Mouse (Mus musculus): Measurements from ENCODE around the gene Hip1. TPM values are rescaled to one million over a fixed set of nuclear protein-coding genes. Genes with fewer than 3 reads are reported as not detected.

Gene Hip1
- polyA plus RNA-seq, 1 experiment from 2014 or later, result 3.5 TPM

GRCm38 (mm10) chr5:135563469-135563868 is 18.5 kb upstream of the Hip1 start, which contains the start of gene Ccl26:
Gene Ccl26, minus strand, starts transcription at chr5:135563569.
- WGBS (ENCODE audit: insufficient replicate concordance), result 63% methylated on average over 3 of the region's 3 CpGs
- no peaks in the 10 kb centered on the region for H3K4me1 ChIP-seq (replicated peaks)
- H3K4me2 ChIP-seq, result no peak within 1 kb of the TSS
- no peaks in the 10 kb centered on the region for H3K36me3 ChIP-seq (replicated peaks)
- H3K4me3 ChIP-seq (replicated peaks), result no peak within 1 kb of the TSS
- H3K9ac ChIP-seq, result no peak within 1 kb of the TSS
- no peak for ATAC-seq (ENCODE audit: insufficient read depth)
- no peaks in the 10 kb centered on the region for H3K9me3 ChIP-seq (replicated peaks)
- H3K27me3 ChIP-seq, result no peaks in the 10 kb centered on the region
- H3K27ac ChIP-seq (replicated peaks), result no peak within 1 kb of the TSS

DNA sequence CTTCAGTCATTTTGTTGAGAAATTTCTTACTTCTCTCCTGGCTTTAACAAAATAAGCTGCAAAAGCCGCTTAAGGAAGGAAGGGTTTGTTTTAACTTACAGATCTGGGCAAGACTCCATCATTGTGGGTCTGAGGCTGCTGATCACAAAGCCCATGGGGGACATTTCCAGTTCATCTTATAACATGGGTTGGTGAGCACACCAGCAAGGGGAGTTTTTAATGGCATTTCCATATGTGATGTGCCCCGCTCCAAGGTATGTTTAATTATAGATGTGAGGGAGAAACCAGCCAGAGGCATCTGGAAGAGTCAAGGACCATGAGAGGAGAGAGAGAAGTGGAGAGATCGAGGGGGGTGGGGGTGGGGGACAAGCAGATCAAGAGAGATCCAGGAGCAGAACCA is 12.8 kb upstream of the Hip1 start:
- no peak overlapping the region for H3K4me2 ChIP-seq
- H3K4me1 ChIP-seq (replicated peaks), result no peaks in the 10 kb centered on the region
- no peak overlapping the region for H3K9ac ChIP-seq
- H3K4me3 ChIP-seq (replicated peaks), result no peak overlapping the region
- no peaks in the 10 kb centered on the region for H3K9me3 ChIP-seq (replicated peaks)
- WGBS (ENCODE audit: insufficient replicate concordance), result 43% methylated on average over 3 of the region's 3 CpGs
- H3K27ac ChIP-seq (replicated peaks), result no peak overlapping the region
- ATAC-seq (ENCODE audit: insufficient read depth), result no peak
- H3K27me3 ChIP-seq, result no peaks in the 10 kb centered on the region
- no peaks in the 10 kb centered on the region for H3K36me3 ChIP-seq (replicated peaks)

DNA sequence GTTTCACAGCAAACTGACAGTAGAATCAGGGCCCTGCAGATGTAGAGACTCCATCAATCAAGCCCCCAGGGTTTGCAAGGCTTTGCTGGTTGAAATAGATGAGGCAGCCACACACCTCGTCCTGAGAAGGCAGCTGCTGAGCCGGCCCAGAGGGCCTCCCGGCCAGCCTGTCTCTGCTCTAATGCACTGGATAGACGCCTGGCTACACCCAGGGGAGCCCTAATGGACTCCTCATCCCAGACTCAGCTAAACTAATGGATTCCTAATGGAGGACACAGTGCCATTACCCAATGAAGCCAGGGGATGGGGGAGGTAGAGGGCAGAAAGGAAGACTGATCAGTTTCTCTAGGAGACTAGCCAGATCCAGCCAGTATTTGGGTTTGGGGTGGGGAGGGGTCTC is 12.1 kb upstream of the Hip1 start:
- Histone ChIP-seq H3K27ac (replicated peaks) (no peak overlapping the region), H3K9me3 (replicated peaks) (no peaks in the 10 kb centered on the region), H3K27me3 (no peaks in the 10 kb centered on the region), H3K36me3 (replicated peaks) (no peaks in the 10 kb centered on the region), H3K4me2 (no peak overlapping the region), H3K4me1 (replicated peaks) (no peaks in the 10 kb centered on the region), H3K9ac (no peak overlapping the region), H3K4me3 (replicated peaks) (no peak overlapping the region)
- 43% methylated on average over 4 of the region's 4 CpGs for WGBS (ENCODE audit: insufficient replicate concordance)
- ATAC-seq (ENCODE audit: insufficient read depth), result no peak

DNA sequence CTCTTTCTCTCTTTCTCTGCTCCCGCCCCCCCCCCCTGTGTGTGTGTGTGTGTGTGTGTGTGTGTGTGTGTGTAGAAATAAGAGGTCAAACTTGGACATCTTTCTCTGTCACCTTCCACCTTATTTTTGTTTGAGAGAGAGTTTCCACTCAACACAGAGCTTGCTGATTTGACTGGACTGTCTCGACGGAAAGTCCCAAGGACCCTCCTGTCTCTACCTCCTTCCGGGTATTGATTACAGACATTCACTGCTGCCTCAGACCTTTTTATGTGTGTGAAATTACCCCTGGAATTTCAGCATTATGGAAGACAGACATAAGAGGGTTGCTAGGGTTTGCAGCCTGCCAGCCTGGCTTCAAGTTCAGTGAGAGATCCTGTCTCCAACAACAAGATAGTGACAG is 11.3 kb upstream of the Hip1 start:
- Histone ChIP-seq H3K36me3 (replicated peaks) (no peaks in the 10 kb centered on the region), H3K27me3 (no peaks in the 10 kb centered on the region), H3K4me1 (replicated peaks) (no peaks in the 10 kb centered on the region), H3K4me2 (no peak overlapping the region), H3K9me3 (replicated peaks) (no peaks in the 10 kb centered on the region), H3K27ac (replicated peaks) (no peak overlapping the region), H3K9ac (no peak overlapping the region), H3K4me3 (replicated peaks) (no peak overlapping the region)
- ATAC-seq (ENCODE audit: insufficient read depth), result no peak
- 61% methylated on average over 4 of the region's 4 CpGs for WGBS (ENCODE audit: insufficient replicate concordance)

- Histone ChIP-seq H3K4me3 (replicated peaks) (no peak overlapping the region), H3K36me3 (replicated peaks) (no peaks in the 10 kb centered on the region), H3K9me3 (replicated peaks) (no peaks in the 10 kb centered on the region), H3K4me1 (replicated peaks) (no peaks in the 10 kb centered on the region), H3K9ac (no peak overlapping the region), H3K27ac (replicated peaks) (no peak overlapping the region), H3K27me3 (peaks cover 4% of the 10 kb centered on the region; the same call in 1 of the 2 replicates), H3K4me2 (no peak overlapping the region)
- ATAC-seq (ENCODE audit: insufficient read depth), result no peak
- WGBS (ENCODE audit: insufficient replicate concordance), result 30% methylated on average over 3 of the region's 3 CpGs
Observed at GRCm38 (mm10) chr5:135551591-135551990, 6.7 kb upstream of the Hip1 start.

GRCm38 (mm10) chr5:135550910-135551309 is 6.0 kb upstream of the Hip1 start:
- H3K9ac ChIP-seq, result no peak overlapping the region
- H3K4me3 ChIP-seq (replicated peaks), result no peak overlapping the region
- no peaks in the 10 kb centered on the region for H3K4me1 ChIP-seq (replicated peaks)
- no peaks in the 10 kb centered on the region for H3K36me3 ChIP-seq (replicated peaks)
- no peak overlapping the region for H3K27ac ChIP-seq (replicated peaks)
- H3K9me3 ChIP-seq (replicated peaks), result no peaks in the 10 kb centered on the region
- 13% methylated on average over 3 of the region's 3 CpGs for WGBS (ENCODE audit: insufficient replicate concordance)
- no peak for ATAC-seq (ENCODE audit: insufficient read depth)
- H3K27me3 ChIP-seq, result peaks cover 11% of the 10 kb centered on the region; the same call in 1 of the 2 replicates
- no peak overlapping the region for H3K4me2 ChIP-seq

- Histone ChIP-seq H3K4me2 (no peak overlapping the region), H3K27ac (replicated peaks) (no peak overlapping the region), H3K27me3 (peaks cover 37% of the 10 kb centered on the region), H3K9ac (no peak overlapping the region), H3K4me1 (replicated peaks) (peaks cover 19% of the 10 kb centered on the region), H3K36me3 (replicated peaks) (no peaks in the 10 kb centered on the region), H3K9me3 (replicated peaks) (no peaks in the 10 kb centered on the region), H3K4me3 (replicated peaks) (no peak overlapping the region)
- ATAC-seq (ENCODE audit: insufficient read depth), result no peak
- WGBS (ENCODE audit: insufficient replicate concordance), result 77% methylated on average over 2 of the region's 2 CpGs
Observed at GRCm38 (mm10) chr5:135547990-135548389, 3.1 kb upstream of the Hip1 start.

DNA sequence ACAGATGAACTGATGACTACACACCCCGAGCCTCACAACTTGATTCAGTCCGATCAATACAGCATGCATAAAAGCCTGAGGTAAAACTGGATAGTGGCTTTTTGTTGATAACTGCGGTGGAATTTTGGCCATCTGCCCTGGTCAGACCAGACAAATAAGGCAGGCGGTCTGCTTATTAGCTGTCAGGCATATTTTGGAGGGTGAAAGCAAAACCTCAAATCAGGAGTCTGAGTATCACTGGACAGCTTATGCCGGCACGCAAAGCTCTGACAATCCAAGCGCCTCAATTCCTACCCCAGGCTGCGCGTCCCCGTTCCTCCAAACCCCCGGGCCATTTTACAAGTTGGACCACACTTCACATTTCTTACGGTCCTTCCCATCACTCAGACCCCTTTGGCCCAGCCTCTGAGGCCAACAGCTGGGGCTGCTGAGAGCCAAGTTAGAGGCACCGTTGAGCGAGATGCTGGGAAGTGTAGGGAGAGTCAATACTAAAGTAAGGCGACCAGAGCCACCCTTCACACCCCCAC is 825 bp downstream of the Hip1 start:
- no peaks in the 10 kb centered on the region for H3K36me3 ChIP-seq (replicated peaks)
- 10% methylated on average over 15 of the region's 15 CpGs for whole genome bisulfite sequencing (ENCODE audit: insufficient replicate concordance)
- no peak overlapping the region for H3K27ac ChIP-seq (replicated peaks)
- peaks cover 19% of the 10 kb centered on the region for H3K4me1 ChIP-seq (replicated peaks)
- no peak for ATAC-seq (ENCODE audit: insufficient read depth)
- H3K9me3 ChIP-seq (replicated peaks), result no peaks in the 10 kb centered on the region
- H3K4me3 ChIP-seq (replicated peaks), result peak overlapping the region; percentile 59
- H3K9ac ChIP-seq, result no peak overlapping the region
- peak overlapping the region; percentile 76 for H3K4me2 ChIP-seq
- peaks cover 37% of the 10 kb centered on the region for H3K27me3 ChIP-seq

DNA sequence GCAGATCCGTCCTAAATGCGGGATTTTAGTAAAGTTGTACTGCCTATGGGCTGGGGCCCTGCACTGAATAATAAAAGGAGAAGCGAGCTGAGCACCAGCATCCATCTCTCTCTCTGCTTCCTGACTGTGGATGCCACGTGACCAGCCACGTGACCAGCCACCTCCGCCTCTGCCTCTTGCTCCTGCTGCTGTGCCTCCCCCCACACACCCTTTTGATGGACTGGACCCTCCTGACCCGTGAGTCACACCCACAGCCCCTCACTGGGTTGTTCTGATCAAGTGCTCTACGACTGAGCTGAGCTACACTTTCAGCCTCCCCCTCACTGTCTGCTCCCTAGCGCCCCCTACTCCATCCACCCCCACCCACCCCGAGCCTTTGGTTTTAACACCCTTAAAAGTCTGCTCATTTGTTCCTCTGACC is 7.1 kb downstream of the Hip1 start:
- H3K4me1 ChIP-seq (replicated peaks), result no peaks in the 10 kb centered on the region; the same call in 1 of the 2 replicates
- H3K27me3 ChIP-seq, result no peaks in the 10 kb centered on the region
- 24% methylated on average over 10 of the region's 10 CpGs for WGBS (ENCODE audit: insufficient replicate concordance)
- no peak overlapping the region for H3K4me3 ChIP-seq (replicated peaks)
- H3K9ac ChIP-seq, result no peak overlapping the region
- H3K4me2 ChIP-seq, result 0 out of 2 replicates have a peak overlapping the region, but pooled peaks have one; percentile 16
- H3K36me3 ChIP-seq (replicated peaks), result no peaks in the 10 kb centered on the region
- no peaks in the 10 kb centered on the region for H3K9me3 ChIP-seq (replicated peaks)
- ATAC-seq (ENCODE audit: insufficient read depth), result no peak
- no peak overlapping the region for H3K27ac ChIP-seq (replicated peaks)

DNA sequence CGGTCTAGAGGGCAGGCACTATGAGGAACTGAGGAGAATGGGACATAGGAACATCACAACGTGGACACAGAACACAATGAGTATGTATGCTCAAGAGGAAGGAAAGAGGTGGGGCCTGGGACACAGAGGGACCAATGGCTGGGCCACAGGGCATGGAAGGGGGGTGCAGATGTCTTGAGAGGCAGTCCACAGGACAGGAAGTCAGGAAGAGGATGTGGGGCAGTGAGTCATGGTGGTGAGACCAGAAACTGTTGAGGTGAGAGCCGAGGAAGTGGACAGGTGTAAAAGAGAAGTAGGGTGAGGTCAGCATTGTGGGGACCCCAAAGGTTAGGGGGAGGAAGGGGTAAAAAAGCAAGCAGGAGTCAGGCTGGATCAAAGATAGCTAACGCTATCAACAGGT is 7.6 kb downstream of the Hip1 start:
- Histone ChIP-seq H3K9me3 (replicated peaks) (no peaks in the 10 kb centered on the region), H3K4me1 (replicated peaks) (no peaks in the 10 kb centered on the region; the same call in 1 of the 2 replicates), H3K36me3 (replicated peaks) (no peaks in the 10 kb centered on the region), H3K27me3 (no peaks in the 10 kb centered on the region), H3K4me2 (no peak overlapping the region), H3K9ac (no peak overlapping the region), H3K27ac (replicated peaks) (no peak overlapping the region), H3K4me3 (replicated peaks) (no peak overlapping the region)
- peak; percentile 47; the same call in 1 of the 2 replicates for ATAC-seq (ENCODE audit: insufficient read depth)
- WGBS (ENCODE audit: insufficient replicate concordance), result 15% methylated on average over 4 of the region's 4 CpGs

GRCm38 (mm10) chr5:135535867-135536266 is 9.1 kb downstream of the Hip1 start:
- no peaks in the 10 kb centered on the region for H3K27me3 ChIP-seq
- H3K4me2 ChIP-seq, result no peak overlapping the region
- H3K36me3 ChIP-seq (replicated peaks), result no peaks in the 10 kb centered on the region
- H3K4me3 ChIP-seq (replicated peaks), result no peak overlapping the region
- ATAC-seq (ENCODE audit: insufficient read depth), result no peak
- H3K4me1 ChIP-seq (replicated peaks), result no peaks in the 10 kb centered on the region; the same call in 1 of the 2 replicates
- H3K27ac ChIP-seq (replicated peaks), result no peak overlapping the region
- H3K9me3 ChIP-seq (replicated peaks), result no peaks in the 10 kb centered on the region
- H3K9ac ChIP-seq, result no peak overlapping the region

DNA sequence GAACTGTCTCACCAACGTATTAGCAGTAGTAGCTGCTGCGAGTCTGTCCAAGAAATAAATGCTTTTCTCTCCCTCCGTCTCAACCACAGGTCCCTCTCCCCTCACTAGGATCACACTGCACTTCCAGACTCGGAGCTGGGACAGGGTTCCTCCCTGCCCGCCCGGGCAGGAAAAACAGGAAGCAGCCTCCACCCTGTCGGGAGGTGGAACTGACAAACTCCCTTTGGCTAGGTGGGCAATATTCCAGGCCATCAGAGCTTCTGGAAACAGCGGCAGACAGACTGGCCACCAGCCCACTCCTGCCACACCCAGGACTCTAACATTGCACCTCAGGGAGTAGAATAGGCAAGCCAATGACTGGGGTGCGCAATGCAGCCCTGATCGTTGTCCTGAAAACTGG is 11.5 kb downstream of the Hip1 start:
- Histone ChIP-seq H3K9me3 (replicated peaks) (no peaks in the 10 kb centered on the region), H3K27me3 (no peaks in the 10 kb centered on the region), H3K36me3 (replicated peaks) (no peaks in the 10 kb centered on the region), H3K4me3 (replicated peaks) (no peak overlapping the region), H3K9ac (no peak overlapping the region), H3K4me1 (replicated peaks) (no peaks in the 10 kb centered on the region; the same call in 1 of the 2 replicates), H3K27ac (replicated peaks) (no peak overlapping the region), H3K4me2 (no peak overlapping the region)
- ATAC-seq (ENCODE audit: insufficient read depth), result no peak
- WGBS (ENCODE audit: insufficient replicate concordance), result 52% methylated on average over 10 of the region's 10 CpGs
